Mouse (Mus musculus) frontal cortex, postnatal 10 days (tissue): ENCODE results near the gene Slc35g3.
A peak's percentile ranks its signal among the peaks of the same experiment; 100 is the strongest.

Experiments used
- DNase-seq, 2 experiments: peaks; one replicate each; pipeline ENCODE4 v3.0.0; 2022; ENCODE audit warnings: low spot score in 2 of 2, mixed read lengths in 1 of 2

Slc35g3 gene

GRCm38 (mm10) chr11:69761868-69762267, at the start of gene Slc35g3:
Slc35g3 (minus strand) TSS chr11:69761968.
- DNase-seq: no peak

- DNase-seq: no peak
Observed at GRCm38 (mm10) chr11:69810280-69810679, 48.5 kb upstream of the Slc35g3 start.

- DNase-seq: no peak
Observed at GRCm38 (mm10) chr11:69807641-69808040, 45.9 kb upstream of the Slc35g3 start.

GRCm38 (mm10) chr11:69806378-69806777, 44.6 kb upstream of the Slc35g3 start:
- DNase-seq: no peak

- no peak for DNase-seq
Observed at GRCm38 (mm10) chr11:69804972-69805909, 43.5 kb upstream of the Slc35g3 start, which contains the start of gene Tmem102. Tmem102 (minus strand) TSS chr11:69805624.

- DNase-seq: no peak
Observed at GRCm38 (mm10) chr11:69804652-69804940, 42.8 kb upstream of the Slc35g3 start.

- DNase-seq: peak in 1 of 2 experiments; percentile 69
Observed at GRCm38 (mm10) chr11:69803786-69804651, 42.3 kb upstream of the Slc35g3 start.

- no peak for DNase-seq
Observed at GRCm38 (mm10) chr11:69803328-69803727, 41.6 kb upstream of the Slc35g3 start.

- DNase-seq: peak; percentile 68 to 85
Observed at GRCm38 (mm10) chr11:69802648-69803105, 40.9 kb upstream of the Slc35g3 start.

GRCm38 (mm10) chr11:69801379-69801977, 39.7 kb upstream of the Slc35g3 start, which contains the start of gene Fgf11:
Fgf11 (minus strand) TSS chr11:69801857.
- no peak for DNase-seq

GRCm38 (mm10) chr11:69800392-69801197, 38.8 kb upstream of the Slc35g3 start:
- peak; percentile 72 to 78 for DNase-seq

GRCm38 (mm10) chr11:69800138-69800391, 38.3 kb upstream of the Slc35g3 start:
- peak; percentile 45 to 66 for DNase-seq

- no peak for DNase-seq
Observed at GRCm38 (mm10) chr11:69799394-69800137, 37.8 kb upstream of the Slc35g3 start.

- no peak for DNase-seq
Observed at GRCm38 (mm10) chr11:69797924-69798323, 36.2 kb upstream of the Slc35g3 start.

- no peak for DNase-seq
Observed at GRCm38 (mm10) chr11:69795983-69796435, 34.2 kb upstream of the Slc35g3 start.

GRCm38 (mm10) chr11:69795168-69795982, 33.6 kb upstream of the Slc35g3 start, which contains the start of gene Chrnb1:
Chrnb1 (minus strand) TSS chr11:69795943.
- DNase-seq: peak; percentile 87 to 90

GRCm38 (mm10) chr11:69793429-69793828, 31.7 kb upstream of the Slc35g3 start:
- no peak for DNase-seq

- DNase-seq: no peak
Observed at GRCm38 (mm10) chr11:69791420-69791819, 29.7 kb upstream of the Slc35g3 start.

- no peak for DNase-seq
Observed at GRCm38 (mm10) chr11:69789431-69789830, 27.7 kb upstream of the Slc35g3 start.
